Mouse (Mus musculus): Measurements from ENCODE around the gene Inmt.

GRCm38 (mm10) chr6:55166777-55167463, 7.9 kb downstream of the Inmt start:
- TF ChIP-seq POLR2A (IDR thresholded peaks at IDR 0.05; ENCODE audit: insufficient read depth, low read length) = no peak
- TF ChIP-seq CTCF (IDR thresholded peaks at IDR 0.05; ENCODE audit: low read depth, low read length) = peak; percentile 53
